Mouse (Mus musculus) kidney, postnatal 4 days (tissue): ENCODE measurements at regions not wholly inside any gene's neighbourhood (a gene's known extent, or its start where the extent isn't known, plus 50 kb on each side); places are given as distances from the start of the nearest gene placed in this dataset.
A peak's percentile ranks its signal among the peaks of the same experiment; 100 is the strongest.

Experiments
- DNase-seq, 2 experiments: peaks; one replicate each; pipeline ENCODE4 v3.0.0; 2021; ENCODE audit warnings: mixed read lengths in 2 of 2

DNA sequence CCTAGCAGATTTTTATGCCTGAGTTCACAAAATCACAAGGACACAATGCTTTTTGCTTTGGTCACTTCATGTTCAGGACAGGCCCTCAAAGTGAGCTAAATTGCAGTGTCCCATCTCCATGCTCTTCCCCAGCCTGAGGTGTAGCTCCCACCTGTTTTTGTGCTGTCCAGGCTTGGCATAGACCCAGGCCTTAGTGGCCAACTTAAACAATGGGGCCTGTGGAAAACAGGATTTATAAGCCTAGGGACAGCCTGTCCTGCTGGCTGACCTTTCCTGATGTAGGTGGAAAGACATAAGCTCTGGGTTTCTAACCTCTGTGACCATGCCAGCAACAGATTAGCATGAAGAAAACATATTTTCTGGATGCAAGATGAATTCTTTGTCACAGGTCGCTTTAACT, 51.6 kb upstream of the Gm7247 start:
- DNase-seq = peak; percentile 34 to 57

DNA sequence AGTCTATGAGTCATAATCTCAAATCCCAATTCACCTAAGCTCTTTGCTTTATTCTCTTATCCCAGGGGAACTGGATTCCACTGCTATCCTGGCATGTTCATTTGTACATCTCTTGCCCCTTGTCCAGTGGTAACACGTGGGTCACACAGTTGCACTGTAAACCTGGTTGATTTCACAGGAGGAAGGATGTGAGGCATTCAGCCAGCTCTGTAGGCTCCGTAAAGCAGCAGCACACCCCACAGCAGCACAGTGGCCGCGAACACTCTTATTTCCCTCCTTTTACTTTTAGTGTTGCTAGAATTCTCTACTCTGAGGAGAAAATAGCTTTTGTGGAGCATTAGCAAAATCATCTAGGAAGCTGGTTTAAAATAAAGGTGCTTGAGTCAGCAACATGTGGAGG, 51.0 kb upstream of the Gm7247 start:
- DNase-seq = peak in 1 of 2 experiments; percentile 10
